Mouse (Mus musculus) kidney, postnatal 4 days (tissue): ENCODE measurements around the gene Fitm1.
A peak's percentile ranks its signal among the peaks of the same experiment; 100 is the strongest.

ENCODE experiments used
- DNase-seq, 2 experiments: peaks; one replicate each; pipeline ENCODE4 v3.0.0; 2021; ENCODE audit warnings: mixed read lengths in 2 of 2

The Fitm1 gene

DNA sequence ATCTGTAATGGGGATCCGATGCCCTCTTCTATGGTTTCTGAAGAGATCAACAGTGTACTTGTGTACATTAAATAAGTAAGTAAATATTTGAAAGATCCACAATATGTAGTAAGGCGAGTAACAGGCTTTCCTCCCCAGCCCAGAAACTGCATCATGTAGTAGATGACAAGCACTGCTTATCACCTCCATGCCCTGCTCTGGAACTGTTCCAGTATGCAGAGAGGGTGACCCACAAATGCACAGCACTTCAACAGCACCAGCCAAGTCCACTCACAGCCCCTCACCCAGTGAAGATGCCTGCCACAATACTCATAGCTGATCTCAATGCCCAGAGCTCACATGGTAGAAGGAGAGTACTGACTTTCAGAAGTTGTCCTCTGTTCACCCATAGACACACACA lies 4.8 kb upstream of the Fitm1 start:
- no peak for DNase-seq

DNA sequence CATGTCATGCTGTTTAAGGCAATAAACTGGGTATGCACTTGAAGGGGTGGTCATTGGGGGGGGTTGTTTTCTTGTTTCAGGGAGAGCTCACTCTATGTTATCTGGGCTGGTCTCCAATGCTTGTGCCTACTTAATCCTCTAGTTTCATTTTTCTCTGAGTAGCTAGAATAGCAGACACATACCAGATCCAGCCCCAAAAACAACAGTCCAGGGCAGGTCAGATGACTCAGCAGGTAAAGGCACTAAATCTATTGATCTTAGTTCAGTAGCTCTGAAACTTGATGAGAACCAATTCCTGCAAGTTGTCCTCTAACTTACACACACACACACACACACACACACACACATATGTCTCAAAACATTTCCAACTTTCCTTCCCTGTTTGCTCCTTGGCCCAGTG lies 3.7 kb upstream of the Fitm1 start:
- DNase-seq = no peak

DNA sequence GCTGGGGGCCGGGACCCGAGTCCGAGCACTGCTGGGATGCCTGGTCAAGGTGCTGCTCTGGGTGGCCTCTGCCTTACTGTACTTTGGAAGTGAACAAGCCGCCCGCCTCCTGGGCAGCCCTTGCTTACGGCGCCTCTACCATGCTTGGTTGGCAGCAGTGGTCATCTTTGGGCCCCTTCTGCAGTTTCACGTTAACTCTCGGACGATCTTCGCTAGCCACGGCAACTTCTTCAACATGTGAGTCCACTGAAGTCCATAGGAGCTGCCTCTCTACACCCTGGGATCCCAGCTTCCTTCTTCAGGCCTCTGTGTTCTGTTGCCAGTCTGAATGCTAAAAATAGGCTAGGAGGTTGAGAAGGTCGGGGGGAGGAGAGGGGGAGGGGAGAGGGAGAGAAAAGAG lies 294 bp downstream of the Fitm1 start:
- DNase-seq = peak in 1 of 2 experiments; percentile 51

DNA sequence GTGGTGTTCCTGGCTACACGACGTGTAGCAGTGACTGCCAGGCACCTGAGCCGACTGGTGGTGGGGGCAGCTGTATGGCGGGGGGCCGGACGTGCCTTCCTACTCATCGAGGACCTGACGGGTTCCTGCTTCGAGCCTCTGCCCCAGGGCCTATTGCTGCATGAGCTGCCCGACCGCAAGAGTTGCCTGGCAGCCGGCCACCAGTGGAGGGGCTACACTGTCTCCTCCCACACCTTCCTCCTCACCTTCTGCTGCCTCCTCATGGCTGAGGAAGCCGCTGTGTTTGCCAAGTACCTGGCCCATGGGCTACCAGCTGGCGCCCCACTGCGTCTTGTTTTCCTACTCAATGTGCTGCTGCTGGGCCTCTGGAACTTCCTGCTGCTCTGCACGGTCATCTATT lies 959 bp downstream of the Fitm1 start:
- DNase-seq = peak; percentile 28 to 53

DNA sequence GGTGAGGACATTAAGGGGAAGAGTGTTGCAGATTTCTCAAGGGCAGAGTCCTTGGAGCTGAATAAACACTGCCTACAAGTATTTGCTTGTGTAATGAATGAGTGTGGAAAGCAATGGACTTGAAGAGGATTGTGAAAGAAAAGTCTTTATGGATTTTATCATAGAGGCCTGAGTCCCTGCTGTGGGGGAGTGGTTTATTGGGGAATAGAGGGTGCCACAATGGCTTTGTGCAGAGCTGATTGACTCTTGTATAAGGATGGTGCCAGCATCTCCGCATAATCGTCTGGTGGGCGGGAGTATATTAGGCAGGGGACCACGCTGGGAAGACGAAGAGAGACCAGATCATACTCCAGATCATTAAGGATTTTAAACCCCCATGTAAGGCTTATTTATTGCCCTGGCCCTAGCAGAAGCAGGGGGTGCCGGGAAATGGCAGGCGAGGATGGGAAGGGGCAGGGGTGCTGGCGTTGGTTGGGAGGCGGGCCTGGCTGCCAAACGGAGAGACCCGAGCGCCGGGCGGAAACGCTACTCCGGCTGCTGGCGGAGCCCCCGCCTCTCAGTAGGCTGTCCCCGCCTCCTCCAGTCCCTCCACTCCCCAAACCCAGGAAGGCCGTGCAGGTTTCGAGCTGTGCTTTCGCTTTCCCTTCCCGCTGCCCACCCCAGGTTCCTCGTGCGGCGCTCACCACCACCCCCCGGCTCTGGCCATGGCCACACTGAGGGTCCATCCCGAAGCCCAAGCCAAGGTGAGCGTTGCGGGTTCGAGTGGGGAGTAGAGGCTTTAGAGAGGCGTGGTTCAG lies 2.7 kb downstream of the Fitm1 start, which contains the start of gene Psme1:
Psme1 (plus strand) TSS at position 253 of the 797 bp plus-strand sequence.
- peak; percentile 87 to 91 for DNase-seq

DNA sequence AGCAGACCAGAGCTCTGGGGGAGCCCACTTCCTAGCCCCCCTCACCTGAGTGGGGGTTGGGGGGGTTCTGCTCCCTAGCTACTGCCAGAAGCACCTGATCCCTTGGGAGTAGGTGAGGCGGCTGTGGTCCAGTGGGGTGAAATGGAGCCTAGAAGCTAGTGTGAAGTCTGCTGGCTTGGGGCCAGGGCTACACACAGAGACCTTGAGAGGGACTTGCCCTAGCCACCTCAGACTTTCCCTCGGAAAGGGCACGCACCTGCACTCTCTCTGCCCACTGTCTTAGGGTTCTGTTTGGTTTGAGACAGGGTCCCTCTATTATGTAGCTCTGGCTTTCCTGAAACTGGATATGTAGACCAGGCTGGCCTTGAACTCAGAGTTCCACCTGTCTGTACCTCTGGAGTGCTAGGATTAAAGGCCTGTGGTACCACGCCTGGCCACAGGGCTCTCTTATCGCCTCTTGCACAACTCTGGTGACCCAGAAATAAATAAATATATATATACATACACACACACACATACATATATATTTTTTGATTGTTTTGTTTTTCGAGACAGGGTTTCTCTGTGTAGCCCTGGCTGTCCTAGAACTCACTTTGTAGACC lies 3.4 kb downstream of the Fitm1 start:
- peak; percentile 74 to 83 for DNase-seq

DNA sequence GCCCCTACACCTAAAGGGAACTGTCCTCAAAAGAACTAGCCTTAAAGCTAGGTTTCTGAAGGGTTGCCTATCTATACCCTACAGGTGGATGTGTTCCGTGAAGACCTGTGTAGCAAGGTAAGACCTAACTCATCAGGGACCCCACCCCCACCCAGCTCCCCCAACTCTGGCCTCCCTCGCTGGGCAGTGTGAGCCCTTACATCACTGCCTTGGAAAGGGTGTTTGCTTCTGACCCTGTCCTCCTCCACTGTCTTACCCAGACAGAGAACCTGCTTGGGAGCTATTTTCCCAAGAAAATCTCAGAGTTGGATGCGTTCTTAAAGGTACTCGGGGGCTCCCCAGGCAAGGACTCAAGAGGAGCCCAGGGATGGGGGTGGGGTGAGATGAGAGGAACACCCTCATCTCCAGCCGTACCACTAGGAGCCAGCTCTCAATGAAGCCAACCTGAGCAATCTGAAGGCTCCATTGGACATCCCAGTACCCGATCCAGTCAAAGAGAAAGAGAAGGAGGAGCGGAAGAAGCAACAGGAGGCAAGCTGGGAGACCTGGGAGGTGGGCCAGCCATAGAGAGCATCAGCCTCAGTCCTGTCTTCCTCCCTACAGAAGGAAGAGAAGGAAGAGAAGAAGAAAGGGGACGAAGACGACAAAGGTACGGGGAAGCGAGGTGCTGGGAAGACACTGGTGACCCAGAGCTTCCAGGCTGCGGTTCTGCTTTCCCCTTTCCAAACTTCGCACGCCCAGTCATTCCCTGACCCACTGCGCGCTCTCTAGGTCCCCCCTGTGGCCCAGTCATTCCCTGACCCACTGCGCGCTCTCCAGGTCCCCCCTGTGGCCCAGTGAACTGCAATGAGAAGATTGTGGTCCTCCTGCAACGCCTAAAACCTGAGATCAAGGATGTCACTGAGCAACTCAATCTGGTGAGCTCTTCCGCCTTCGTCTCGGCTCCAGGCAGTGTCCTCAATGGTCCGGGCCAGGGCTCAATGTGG lies 4.4 kb downstream of the Fitm1 start:
- DNase-seq = no peak

DNA sequence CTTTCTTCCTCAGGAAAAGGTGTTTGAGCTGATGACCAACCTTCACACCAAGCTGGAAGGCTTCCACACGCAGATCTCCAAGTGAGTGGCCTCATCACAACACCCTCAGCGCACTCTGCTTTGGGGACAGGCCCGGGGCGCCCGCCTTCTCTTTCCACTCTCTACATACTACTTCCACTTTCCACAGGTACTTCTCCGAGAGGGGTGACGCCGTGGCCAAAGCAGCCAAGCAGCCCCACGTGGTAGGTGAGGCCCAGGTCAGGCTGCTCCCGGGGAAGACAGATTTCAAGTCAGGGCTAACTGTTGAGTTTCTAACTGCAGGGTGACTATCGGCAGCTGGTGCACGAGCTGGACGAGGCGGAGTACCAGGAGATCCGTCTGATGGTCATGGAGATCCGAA lies 5.3 kb downstream of the Fitm1 start:
- DNase-seq = no peak

DNA sequence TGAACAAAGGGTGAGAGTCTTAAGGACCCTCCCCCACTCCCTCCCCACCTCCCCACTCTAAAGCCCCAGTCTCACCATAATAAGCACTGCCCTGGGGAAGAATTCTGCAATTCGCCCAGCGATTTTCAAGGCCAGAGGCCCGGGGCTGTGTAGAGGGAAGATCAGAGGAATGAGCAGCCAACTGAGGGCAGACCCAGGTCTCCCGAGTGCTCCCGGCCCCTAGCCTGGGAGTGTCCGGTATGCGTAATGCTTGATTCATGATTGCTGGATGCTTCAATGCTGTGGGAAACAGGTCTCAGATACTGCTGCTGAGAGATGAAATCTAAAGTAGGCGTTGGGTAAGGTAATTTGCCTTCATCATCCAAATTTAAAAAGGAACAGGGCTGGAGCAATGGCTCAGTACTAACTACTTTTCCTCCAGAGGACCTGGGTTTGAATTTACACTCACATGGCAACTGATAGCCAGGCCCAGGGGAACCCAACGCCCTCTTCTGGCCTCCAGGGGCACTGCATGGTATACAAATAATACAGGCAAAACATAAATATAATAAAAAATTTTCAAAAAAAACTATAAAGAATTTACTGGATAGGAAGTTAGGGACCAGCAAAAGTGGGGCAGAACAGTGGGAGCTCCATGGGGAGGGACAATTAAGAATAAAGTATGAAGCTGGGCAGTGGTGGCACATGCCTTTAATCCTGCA lies 6.7 kb downstream of the Fitm1 start:
- DNase-seq = no peak

DNA sequence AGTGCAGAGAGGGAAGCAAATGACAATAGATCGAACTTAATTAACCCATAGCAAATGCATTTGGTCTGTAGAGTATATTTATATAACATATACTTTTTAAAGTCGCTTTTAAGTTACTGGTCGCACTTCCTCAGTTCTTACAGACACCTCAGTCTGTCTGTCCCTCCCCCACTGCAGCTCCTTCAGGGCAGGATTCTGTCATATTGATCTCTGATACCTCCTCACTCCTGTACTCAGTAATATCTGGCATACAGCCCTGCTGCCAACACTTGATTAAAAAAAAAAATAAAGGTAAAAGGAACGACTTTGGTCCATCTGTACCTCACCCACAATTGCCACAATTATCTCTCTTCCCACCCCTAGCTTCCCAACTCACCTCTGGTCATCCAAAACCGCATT lies 8.9 kb downstream of the Fitm1 start:
- DNase-seq = no peak

DNA sequence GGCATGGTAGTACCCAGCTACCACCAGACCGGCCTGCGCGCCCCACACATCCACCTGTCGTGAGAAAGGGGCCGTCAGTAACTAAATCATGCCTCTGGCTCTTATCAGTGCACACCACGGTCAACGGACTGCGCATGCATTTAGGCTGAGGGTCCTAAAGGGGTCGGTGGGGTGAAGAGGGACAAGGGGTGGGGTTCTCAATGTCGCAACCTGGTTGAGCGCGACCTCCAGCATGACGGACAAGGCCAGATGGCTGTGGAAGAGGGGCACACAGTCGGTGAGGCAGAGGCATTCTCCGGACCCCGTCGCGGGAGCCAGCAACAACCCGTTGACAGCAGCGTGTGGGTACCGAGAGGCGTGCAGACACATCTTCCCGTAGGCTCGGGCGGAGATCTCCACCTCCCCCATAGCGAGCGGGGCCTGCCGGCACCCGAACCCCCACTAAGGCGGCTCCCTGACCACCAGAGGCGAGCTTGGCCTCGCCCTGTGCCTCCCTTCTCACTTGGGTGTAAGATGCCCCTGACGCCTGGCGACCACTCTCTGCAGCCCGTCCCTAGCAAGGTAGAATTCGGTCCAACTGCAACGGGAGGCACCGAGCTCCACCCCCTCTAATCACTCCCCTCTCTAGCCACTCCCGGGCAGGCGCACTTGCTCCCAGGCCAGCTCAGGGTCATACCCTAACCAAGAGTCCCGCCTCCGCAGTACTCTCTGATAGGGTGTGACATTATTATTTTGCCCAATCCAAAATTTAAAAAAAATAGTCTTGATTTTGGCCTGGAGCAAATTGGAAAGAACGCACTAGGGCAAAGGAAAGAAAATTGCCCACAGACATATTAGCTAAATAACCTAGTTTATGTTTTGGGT lies 9.5 kb downstream of the Fitm1 start, which contains the start of gene Emc9:
Emc9 (minus strand) TSS at position 601 of the 864 bp plus-strand sequence.
- peak; percentile 72 to 81 for DNase-seq

DNA sequence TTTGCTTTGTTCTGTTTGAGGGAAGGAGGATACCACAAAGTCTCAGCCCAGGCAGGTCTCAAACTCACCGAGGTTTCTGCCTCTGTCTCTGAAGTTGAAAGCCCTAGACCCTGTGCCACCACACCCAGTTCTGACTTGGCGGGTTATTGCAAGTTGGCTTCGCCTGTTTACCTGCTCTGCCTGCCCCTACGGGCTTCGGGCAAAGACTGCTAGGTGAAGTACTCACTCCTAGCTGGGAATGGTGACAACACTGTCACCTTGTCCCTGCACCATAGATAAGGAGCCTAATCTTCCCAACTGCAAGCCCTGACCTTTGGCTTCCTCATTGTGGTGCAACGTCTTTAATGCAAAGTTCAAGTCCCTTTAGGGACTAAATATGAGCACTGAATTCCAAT lies 10.1 kb downstream of the Fitm1 start:
- DNase-seq = no peak

DNA sequence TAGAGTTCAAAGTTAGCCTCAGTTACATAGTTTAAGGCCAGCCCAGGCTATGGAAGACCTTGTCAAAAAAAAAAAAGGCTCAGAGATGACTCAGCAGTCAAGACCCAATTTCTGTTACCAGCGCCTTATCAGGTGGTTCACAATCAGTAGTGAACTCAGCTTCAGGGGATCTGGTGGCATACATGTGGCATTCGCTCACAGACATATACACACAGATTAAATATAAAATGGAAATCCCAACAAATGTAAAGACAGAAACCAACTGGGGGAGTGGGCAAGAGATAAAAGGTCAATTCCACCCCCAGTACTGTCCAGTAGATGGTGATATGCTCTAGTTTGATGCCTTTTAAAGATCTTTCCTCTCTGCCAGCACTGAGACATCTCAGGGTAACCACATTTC lies 10.7 kb downstream of the Fitm1 start:
- no peak for DNase-seq

DNA sequence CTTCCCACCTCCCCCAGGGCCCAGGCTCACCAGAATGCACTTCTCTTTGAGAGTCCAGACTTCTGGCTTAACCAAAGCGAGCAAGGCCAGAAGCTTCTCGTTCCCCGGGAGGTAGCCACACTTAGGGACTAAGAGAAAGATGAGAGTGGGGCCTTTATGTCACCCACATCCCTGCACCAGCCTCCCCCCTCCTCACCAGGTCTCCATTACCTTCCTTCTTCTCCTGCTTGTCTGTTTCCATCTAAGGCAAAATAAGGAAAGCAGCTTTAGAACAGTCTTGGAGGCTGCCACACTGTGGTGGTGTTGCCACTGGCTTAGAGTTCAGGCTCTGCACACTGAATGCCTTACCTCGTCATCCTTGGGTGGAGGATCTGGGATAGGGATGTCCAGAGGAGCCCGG lies 13.9 kb downstream of the Fitm1 start:
- no peak for DNase-seq

DNA sequence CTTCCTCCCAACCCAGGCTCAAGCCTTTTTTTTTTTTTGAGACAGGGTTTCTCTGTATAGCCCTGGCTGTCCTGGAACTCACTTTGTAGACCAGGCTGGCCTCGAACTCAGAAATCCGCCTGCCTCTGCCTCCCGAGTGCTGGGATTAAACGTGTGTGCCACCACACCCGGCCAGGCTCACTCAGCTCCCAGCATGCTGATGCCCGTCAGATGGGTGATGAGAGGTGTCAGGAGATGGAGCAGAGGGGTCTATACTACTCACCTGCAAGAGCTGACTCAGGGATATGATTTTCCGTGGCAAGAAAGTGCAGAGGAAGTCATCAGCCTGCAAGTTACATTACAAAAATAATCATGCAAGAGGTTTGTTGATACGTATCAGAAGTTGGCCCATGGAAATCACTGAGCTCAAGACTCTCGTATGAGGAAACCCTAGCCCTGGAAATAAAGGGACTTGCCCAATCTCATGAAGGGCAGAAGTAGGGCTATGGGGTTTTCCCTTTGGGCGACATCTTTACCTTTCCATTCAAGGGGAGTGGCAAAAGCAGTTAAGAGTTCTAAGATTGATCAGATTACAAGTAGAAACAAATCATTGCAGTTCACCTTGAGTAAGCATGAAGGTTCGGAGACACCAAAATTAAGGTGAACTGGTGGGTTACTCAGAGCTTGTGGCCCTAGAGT lies 14.5 kb downstream of the Fitm1 start:
- no peak for DNase-seq

DNA sequence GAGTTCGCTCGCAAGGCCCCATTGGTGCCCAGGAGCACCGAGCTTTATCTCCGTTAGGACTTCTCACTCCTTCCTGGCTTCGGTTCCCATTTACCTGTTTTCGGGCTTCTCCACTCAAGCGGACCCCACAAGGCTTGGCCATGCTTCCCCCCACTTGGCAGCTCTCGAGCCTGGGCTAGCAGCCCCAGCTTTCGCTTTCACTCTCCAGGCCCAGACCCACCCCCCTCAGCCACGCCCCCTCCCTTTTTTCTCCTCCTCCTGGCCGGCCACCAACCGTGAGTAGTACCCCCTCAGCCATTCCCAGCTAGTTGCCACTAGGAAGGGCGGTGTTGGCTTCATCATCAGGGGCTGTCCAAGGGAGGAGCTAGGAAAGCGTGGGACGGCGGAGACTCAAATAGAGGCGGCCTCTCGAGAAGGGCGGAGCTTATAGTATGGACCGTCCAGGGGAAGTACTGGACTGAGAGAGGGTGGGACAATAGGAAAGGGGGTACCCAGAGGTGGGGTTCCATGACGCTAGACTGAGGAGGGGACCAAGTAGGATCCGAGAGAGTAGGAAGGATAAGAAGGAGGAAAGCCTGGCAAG lies 15.4 kb downstream of the Fitm1 start, which contains the start of gene Psme2:
Psme2 (minus strand) TSS at position 366 of the 583 bp plus-strand sequence.
- peak; percentile 92 to 95 for DNase-seq

DNA sequence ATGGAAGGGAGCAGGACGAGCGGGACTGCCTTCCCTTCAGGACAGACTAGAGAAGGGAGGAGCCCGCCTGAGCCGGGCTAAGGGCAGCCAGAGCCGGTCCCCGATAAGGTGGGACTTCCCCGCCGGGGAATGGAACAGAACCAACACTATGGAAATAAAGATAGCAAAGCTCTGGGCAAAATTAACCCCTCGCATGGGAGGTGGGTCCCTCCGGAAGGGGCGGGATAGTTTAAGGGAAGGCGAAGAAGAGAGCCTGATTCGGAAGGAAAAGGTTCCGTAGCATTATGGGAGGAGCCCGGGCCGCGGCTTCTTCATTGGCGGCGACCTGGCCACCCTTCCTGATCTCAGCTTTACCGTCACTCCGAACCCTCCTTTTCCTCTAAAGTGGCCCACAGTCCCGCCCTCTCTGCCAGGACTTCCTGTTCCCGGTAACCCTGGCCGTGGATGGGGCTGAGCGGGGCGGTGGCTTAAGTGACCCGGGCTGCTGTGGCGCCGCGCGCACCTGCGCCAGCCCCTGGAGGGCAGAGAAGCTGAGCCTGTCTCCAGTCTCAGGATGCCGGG lies 16.0 kb downstream of the Fitm1 start, which contains the start of gene Rnf31:
Rnf31 (plus strand) TSS at position 378 of the 561 bp plus-strand sequence.
- peak; percentile 94 to 97 for DNase-seq

DNA sequence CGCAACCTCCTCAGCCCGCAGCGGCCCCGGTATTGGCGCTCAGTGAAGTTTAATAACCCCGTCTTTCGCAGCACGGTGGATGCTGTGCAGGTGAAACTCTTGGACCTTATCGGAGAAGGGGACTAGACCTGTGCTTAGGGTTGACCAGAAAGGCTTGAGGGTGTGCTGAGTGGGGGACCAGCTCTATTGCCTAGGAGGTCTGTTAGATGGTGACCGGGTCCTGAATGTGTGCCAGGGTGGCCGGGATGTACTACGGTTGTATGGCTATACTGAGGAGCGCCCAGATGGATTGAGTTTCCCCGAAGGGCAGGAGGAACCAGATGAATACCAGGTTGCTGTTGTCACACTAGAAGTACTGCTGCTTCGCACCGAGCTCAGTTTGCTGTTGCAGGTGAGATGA lies 16.8 kb downstream of the Fitm1 start:
- peak; percentile 30 to 46 for DNase-seq

DNA sequence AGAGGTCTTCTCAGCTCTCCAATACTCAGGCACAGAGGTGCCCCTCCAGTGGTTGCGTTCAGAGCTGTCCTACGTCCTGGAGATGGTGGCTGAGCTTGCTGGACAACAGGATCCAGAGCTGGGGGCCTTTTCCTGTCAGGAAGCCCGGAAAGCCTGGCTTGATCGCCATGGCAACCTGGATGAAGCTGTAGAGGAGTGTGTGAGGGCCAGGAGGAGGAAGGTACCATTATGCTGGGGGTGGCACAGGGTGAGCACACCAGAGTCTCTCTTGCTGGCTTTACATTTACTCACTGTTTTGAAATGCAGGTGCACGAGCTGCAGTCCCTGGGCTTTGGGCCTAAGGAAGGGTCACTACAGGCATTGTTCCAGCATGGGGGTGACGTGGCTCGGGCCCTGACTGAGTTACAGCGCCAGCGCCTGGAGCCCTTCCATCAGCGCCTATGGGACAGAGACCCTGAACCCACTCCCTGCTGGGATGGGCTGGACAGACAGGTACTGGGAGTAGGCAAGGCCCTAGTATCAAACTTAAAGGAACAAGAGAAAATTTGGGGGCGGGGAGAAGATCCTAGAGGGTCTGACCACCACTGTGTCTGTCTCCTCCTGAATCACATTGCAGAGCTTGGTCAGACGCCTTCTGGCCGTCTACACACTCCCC lies 20.7 kb downstream of the Fitm1 start:
- peak in 1 of 2 experiments; percentile 48 for DNase-seq
